Mouse (Mus musculus): ENCODE results near the gene Bhlhe41. TPM values are rescaled to one million over a fixed set of nuclear protein-coding genes. Genes with fewer than 3 reads are reported as not detected.

Gene Bhlhe41
- polyA plus RNA-seq, 1 experiment: 15.6 TPM

GRCm38 (mm10) chr6:145822218-145822617, 43.1 kb downstream of the Bhlhe41 start:
- no peak overlapping the region for H3ac ChIP-seq (ENCODE audit: control insufficient read depth, insufficient read length)
- TF ChIP-seq MAX (IDR thresholded peaks at IDR 0.05; ENCODE audit: low read depth) (no peak), TCF12 (IDR thresholded peaks at IDR 0.05; ENCODE audit: insufficient read depth, poor library complexity, severe bottlenecking) (no peak), REST (IDR thresholded peaks at IDR 0.05; ENCODE audit: insufficient read depth, insufficient read length) (no peak), USF1 (IDR thresholded peaks at IDR 0.05; ENCODE audit: low read depth) (no peak), TCF3 (IDR thresholded peaks at IDR 0.05; ENCODE audit: insufficient read length, low read depth) (no peak), POLR2A (IDR thresholded peaks at IDR 0.05; ENCODE audit: insufficient read length, low read depth) (no peak), MYOG (IDR thresholded peaks at IDR 0.05; ENCODE audit: control insufficient read depth in 1 of 3, insufficient read depth in 1 of 3, insufficient read length in 2 of 3, low read depth in 2 of 3) (no peak), MYOD1 (IDR thresholded peaks at IDR 0.05; ENCODE audit: control insufficient read depth in 1 of 3, insufficient read length in 2 of 3, low read depth in 2 of 3) (no peak), E2F4 (IDR thresholded peaks at IDR 0.05; ENCODE audit: insufficient read depth) (no peak), SRF (IDR thresholded peaks at IDR 0.05; ENCODE audit: control insufficient read depth, insufficient read length, low read depth) (no peak), POLR2AphosphoS2 (IDR thresholded peaks at IDR 0.05; ENCODE audit: insufficient read length, low read depth) (no peak), CEBPB (IDR thresholded peaks at IDR 0.05; ENCODE audit: insufficient read depth, poor library complexity, severe bottlenecking) (no peak)
- no peaks in the 10 kb centered on the region for H3K36me3 ChIP-seq (ENCODE audit: control insufficient read depth, insufficient read depth)
- no peak overlapping the region for H3K4me2 ChIP-seq (ENCODE audit: low read depth)
- no peaks in the 10 kb centered on the region for H3K79me2 ChIP-seq (ENCODE audit: control insufficient read depth, insufficient read depth)
- H3K4me3 ChIP-seq: no peak overlapping the region
- no peaks in the 10 kb centered on the region for H3K27me3 ChIP-seq (ENCODE audit: control insufficient read depth, insufficient read depth, insufficient read length)

DNA sequence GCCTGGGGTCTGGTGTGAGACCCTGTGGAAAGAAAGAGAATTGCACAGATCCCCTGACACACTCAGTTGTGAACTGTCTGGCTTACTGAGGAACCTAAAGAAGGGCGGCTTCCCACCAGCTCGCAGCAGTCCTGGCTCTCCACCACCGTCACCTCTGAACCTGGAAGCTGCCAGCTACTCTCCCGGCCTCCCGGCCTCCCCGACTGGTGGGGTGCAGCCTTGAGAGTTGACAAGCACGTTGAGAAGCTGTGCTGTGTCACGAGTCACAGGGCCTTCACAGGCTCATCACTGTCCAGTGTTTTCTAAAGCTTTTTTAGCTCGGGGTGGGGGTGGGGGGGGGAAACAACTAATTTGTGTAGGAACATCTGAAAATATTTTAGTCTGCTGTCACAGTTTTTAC, 46.2 kb downstream of the Bhlhe41 start:
- Histone ChIP-seq H3ac (ENCODE audit: control insufficient read depth, insufficient read length) (no peak overlapping the region), H3K27me3 (ENCODE audit: control insufficient read depth, insufficient read depth, insufficient read length) (no peaks in the 10 kb centered on the region), H3K4me2 (ENCODE audit: low read depth) (no peak overlapping the region), H3K4me3 (no peak overlapping the region), H3K79me2 (ENCODE audit: control insufficient read depth, insufficient read depth) (no peaks in the 10 kb centered on the region), H3K36me3 (ENCODE audit: control insufficient read depth, insufficient read depth) (peaks cover 7% of the 10 kb centered on the region)
- TF ChIP-seq USF1 (IDR thresholded peaks at IDR 0.05; ENCODE audit: low read depth): no peak
- TF ChIP-seq MYOD1 (IDR thresholded peaks at IDR 0.05; ENCODE audit: control insufficient read depth in 1 of 3, insufficient read length in 2 of 3, low read depth in 2 of 3): no peak
- no peak for TF ChIP-seq POLR2A (IDR thresholded peaks at IDR 0.05; ENCODE audit: insufficient read length, low read depth)
- no peak for TF ChIP-seq POLR2AphosphoS2 (IDR thresholded peaks at IDR 0.05; ENCODE audit: insufficient read length, low read depth)
- no peak for TF ChIP-seq CEBPB (IDR thresholded peaks at IDR 0.05; ENCODE audit: insufficient read depth, poor library complexity, severe bottlenecking)
- no peak for TF ChIP-seq TCF12 (IDR thresholded peaks at IDR 0.05; ENCODE audit: insufficient read depth, poor library complexity, severe bottlenecking)
- no peak for TF ChIP-seq MAX (IDR thresholded peaks at IDR 0.05; ENCODE audit: low read depth)
- no peak for TF ChIP-seq E2F4 (IDR thresholded peaks at IDR 0.05; ENCODE audit: insufficient read depth)
- TF ChIP-seq TCF3 (IDR thresholded peaks at IDR 0.05; ENCODE audit: insufficient read length, low read depth): no peak
- no peak for TF ChIP-seq REST (IDR thresholded peaks at IDR 0.05; ENCODE audit: insufficient read depth, insufficient read length)
- TF ChIP-seq SRF (IDR thresholded peaks at IDR 0.05; ENCODE audit: control insufficient read depth, insufficient read length, low read depth): no peak
- TF ChIP-seq MYOG (IDR thresholded peaks at IDR 0.05; ENCODE audit: control insufficient read depth in 1 of 3, insufficient read depth in 1 of 3, insufficient read length in 2 of 3, low read depth in 2 of 3): no peak

DNA sequence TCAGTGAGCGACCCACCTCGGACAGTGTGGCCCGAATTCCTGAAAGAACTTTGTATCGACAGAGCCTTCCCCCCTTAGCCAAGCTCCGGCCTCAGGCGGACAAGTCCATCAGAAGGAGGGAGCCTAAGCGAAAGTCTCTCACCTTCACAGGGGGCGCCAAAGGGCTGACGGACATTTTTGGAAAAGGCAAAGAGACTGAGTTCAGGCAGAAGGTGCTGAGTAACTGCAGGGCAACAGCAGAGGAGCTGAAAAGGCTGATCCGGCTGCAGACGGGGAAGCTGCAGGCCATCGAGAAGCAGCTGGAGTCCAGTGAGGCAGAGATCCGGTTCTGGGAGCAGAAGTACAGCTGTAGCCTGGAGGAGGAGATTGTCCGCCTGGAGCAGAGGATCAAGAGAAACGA, 50.2 kb downstream of the Bhlhe41 start:
- peaks cover 7% of the 10 kb centered on the region for H3K36me3 ChIP-seq (ENCODE audit: control insufficient read depth, insufficient read depth)
- H3K27me3 ChIP-seq (ENCODE audit: control insufficient read depth, insufficient read depth, insufficient read length): no peaks in the 10 kb centered on the region
- no peak overlapping the region for H3ac ChIP-seq (ENCODE audit: control insufficient read depth, insufficient read length)
- H3K4me2 ChIP-seq (ENCODE audit: low read depth): no peak overlapping the region
- no peak overlapping the region for H3K4me3 ChIP-seq
- H3K79me2 ChIP-seq (ENCODE audit: control insufficient read depth, insufficient read depth): no peaks in the 10 kb centered on the region
- TF ChIP-seq REST (IDR thresholded peaks at IDR 0.05; ENCODE audit: insufficient read depth, insufficient read length): no peak
- no peak for TF ChIP-seq POLR2AphosphoS2 (IDR thresholded peaks at IDR 0.05; ENCODE audit: insufficient read length, low read depth)
- no peak for TF ChIP-seq SRF (IDR thresholded peaks at IDR 0.05; ENCODE audit: control insufficient read depth, insufficient read length, low read depth)
- TF ChIP-seq MYOD1 (IDR thresholded peaks at IDR 0.05; ENCODE audit: control insufficient read depth in 1 of 3, insufficient read length in 2 of 3, low read depth in 2 of 3): no peak
- TF ChIP-seq MYOG (IDR thresholded peaks at IDR 0.05; ENCODE audit: control insufficient read depth in 1 of 3, insufficient read depth in 1 of 3, insufficient read length in 2 of 3, low read depth in 2 of 3): no peak
- no peak for TF ChIP-seq MAX (IDR thresholded peaks at IDR 0.05; ENCODE audit: low read depth)
- no peak for TF ChIP-seq TCF3 (IDR thresholded peaks at IDR 0.05; ENCODE audit: insufficient read length, low read depth)

DNA sequence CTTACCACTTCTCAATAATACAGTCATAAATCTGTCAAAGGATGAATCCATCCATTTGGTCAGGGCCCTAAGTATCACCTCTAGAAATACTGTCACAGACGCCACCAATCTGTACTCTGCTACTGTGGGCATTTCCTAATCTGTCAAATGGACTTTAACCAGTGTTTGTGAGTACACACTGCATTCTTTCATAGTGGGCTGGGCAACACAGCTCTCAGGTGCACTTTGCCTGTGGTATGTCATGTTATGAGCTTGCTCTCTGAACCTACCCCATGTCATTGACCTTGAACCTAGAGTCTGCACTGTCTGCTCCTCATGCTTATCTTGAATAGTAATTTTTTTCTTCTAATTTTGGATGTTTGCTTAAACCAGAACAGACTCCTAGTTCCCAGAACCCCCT, 54.2 kb downstream of the Bhlhe41 start:
- H3K4me2 ChIP-seq (ENCODE audit: low read depth): no peak overlapping the region
- H3K27me3 ChIP-seq (ENCODE audit: control insufficient read depth, insufficient read depth, insufficient read length): no peaks in the 10 kb centered on the region
- no peaks in the 10 kb centered on the region for H3K79me2 ChIP-seq (ENCODE audit: control insufficient read depth, insufficient read depth)
- TF ChIP-seq USF1 (IDR thresholded peaks at IDR 0.05; ENCODE audit: low read depth): no peak
- no peak for TF ChIP-seq TCF3 (IDR thresholded peaks at IDR 0.05; ENCODE audit: insufficient read length, low read depth)
- no peak for TF ChIP-seq TCF12 (IDR thresholded peaks at IDR 0.05; ENCODE audit: insufficient read depth, poor library complexity, severe bottlenecking)
- TF ChIP-seq CEBPB (IDR thresholded peaks at IDR 0.05; ENCODE audit: insufficient read depth, poor library complexity, severe bottlenecking): no peak
- no peak for TF ChIP-seq E2F4 (IDR thresholded peaks at IDR 0.05; ENCODE audit: insufficient read depth)
- no peak for TF ChIP-seq REST (IDR thresholded peaks at IDR 0.05; ENCODE audit: insufficient read depth, insufficient read length)
- TF ChIP-seq POLR2AphosphoS2 (IDR thresholded peaks at IDR 0.05; ENCODE audit: insufficient read length, low read depth): no peak
- no peak for TF ChIP-seq SRF (IDR thresholded peaks at IDR 0.05; ENCODE audit: control insufficient read depth, insufficient read length, low read depth)
- no peak for TF ChIP-seq POLR2A (IDR thresholded peaks at IDR 0.05; ENCODE audit: insufficient read length, low read depth)
- H3K36me3 ChIP-seq (ENCODE audit: control insufficient read depth, insufficient read depth): peaks cover 7% of the 10 kb centered on the region
- H3ac ChIP-seq (ENCODE audit: control insufficient read depth, insufficient read length): no peak overlapping the region
- no peak overlapping the region for H3K4me3 ChIP-seq

GRCm38 (mm10) chr6:145810015-145810414, 55.3 kb downstream of the Bhlhe41 start:
- TF ChIP-seq TCF3 (IDR thresholded peaks at IDR 0.05; ENCODE audit: insufficient read length, low read depth) (no peak), USF1 (IDR thresholded peaks at IDR 0.05; ENCODE audit: low read depth) (no peak), POLR2A (IDR thresholded peaks at IDR 0.05; ENCODE audit: insufficient read length, low read depth) (no peak), MYOD1 (IDR thresholded peaks at IDR 0.05; ENCODE audit: control insufficient read depth in 1 of 3, insufficient read length in 2 of 3, low read depth in 2 of 3) (no peak), SRF (IDR thresholded peaks at IDR 0.05; ENCODE audit: control insufficient read depth, insufficient read length, low read depth) (no peak), POLR2AphosphoS2 (IDR thresholded peaks at IDR 0.05; ENCODE audit: insufficient read length, low read depth) (no peak), CEBPB (IDR thresholded peaks at IDR 0.05; ENCODE audit: insufficient read depth, poor library complexity, severe bottlenecking) (no peak), REST (IDR thresholded peaks at IDR 0.05; ENCODE audit: insufficient read depth, insufficient read length) (no peak), TCF12 (IDR thresholded peaks at IDR 0.05; ENCODE audit: insufficient read depth, poor library complexity, severe bottlenecking) (no peak), E2F4 (IDR thresholded peaks at IDR 0.05; ENCODE audit: insufficient read depth) (no peak), MYOG (IDR thresholded peaks at IDR 0.05; ENCODE audit: control insufficient read depth in 1 of 3, insufficient read depth in 1 of 3, insufficient read length in 2 of 3, low read depth in 2 of 3) (no peak), MAX (IDR thresholded peaks at IDR 0.05; ENCODE audit: low read depth) (no peak)
- no peak overlapping the region for H3K4me2 ChIP-seq (ENCODE audit: low read depth)
- no peaks in the 10 kb centered on the region for H3K27me3 ChIP-seq (ENCODE audit: control insufficient read depth, insufficient read depth, insufficient read length)
- H3ac ChIP-seq (ENCODE audit: control insufficient read depth, insufficient read length): no peak overlapping the region
- H3K79me2 ChIP-seq (ENCODE audit: control insufficient read depth, insufficient read depth): no peaks in the 10 kb centered on the region
- H3K4me3 ChIP-seq: no peak overlapping the region
- peaks cover 1% of the 10 kb centered on the region for H3K36me3 ChIP-seq (ENCODE audit: control insufficient read depth, insufficient read depth)

All from myocyte (in vitro differentiated cells).